In the genomic region with DNA sequence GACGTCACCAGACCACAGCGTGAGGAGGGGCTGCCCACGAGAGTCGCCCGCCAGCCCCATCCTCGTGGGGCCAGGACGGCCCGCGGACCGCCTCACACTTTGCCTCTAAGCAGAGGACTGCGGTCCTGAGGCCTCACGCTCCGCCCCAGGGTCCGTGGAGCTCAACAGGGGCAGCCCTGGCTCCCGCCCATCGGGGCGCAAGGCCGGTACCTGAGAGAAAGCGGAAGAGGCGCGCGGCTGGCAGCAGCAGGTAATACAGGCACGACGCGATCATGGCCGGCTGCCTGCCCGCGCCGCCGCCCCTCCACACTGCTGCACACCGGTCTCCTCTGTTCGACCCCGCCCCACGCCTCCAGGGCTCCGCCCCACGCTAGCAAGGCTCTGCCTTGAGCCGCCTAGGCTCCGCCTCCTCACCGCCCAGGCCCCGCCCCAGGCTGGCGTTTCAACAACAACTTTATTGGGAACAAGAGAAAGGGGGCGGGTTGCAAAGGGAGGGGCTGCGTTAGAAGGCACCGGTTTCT, we compare ENCODE assay signal across 8 mouse cellular contexts. TPM values are rescaled to one million over a fixed set of nuclear protein-coding genes. Genes with fewer than 3 reads are reported as not detected.
DNase-seq lines count a peak whose midpoint lies in the region; ATAC-seq and TF ChIP-seq lines count a peak whose summit lies in the region.

TSS of gene Angel1 (minus strand) at position 341 of the 521 bp plus-strand sequence.

- peak within 1 kb of the TSS; percentile 86 for H3K4me3 ChIP-seq in forebrain, embryonic 10.5 days
- H3K4me3 ChIP-seq in heart, embryonic 15.5 days = peak within 1 kb of the TSS; percentile 62
- H3K4me3 ChIP-seq in liver, embryonic 14.5 days (ENCODE audit: insufficient read depth in 1 of 2, low read depth in 2 of 2, low read length in 2 of 2) = peak within 1 kb of the TSS; percentile 64 to 66
- H3K4me3 ChIP-seq in neural tube, embryonic 11.5 days (ENCODE audit: low read depth, low read length) = peak within 1 kb of the TSS; percentile 74
- peak within 1 kb of the TSS; percentile 70 for H3K4me3 ChIP-seq in stomach, postnatal 0 days (ENCODE audit: low read depth, low read length)

- TF ChIP-seq CTCF in liver, embryonic 14.5 days (IDR thresholded peaks at IDR 0.05; ENCODE audit: low read depth) = peak; percentile 14; the same call in 1 of the 2 replicates
- 0 out of 2 replicates have a peak, but pooled peaks have one; percentile 20 for TF ChIP-seq CTCF in stomach, postnatal 0 days (IDR thresholded peaks at IDR 0.05; ENCODE audit: low read depth)

- H3K36me3 ChIP-seq in forebrain, embryonic 10.5 days (replicated peaks) = peaks cover 4% of the 10 kb centered on the region; the same call in 1 of the 2 replicates
- H3K36me3 ChIP-seq in heart, embryonic 15.5 days = no peaks in the 10 kb centered on the region
- H3K36me3 ChIP-seq in liver, embryonic 14.5 days (replicated peaks; ENCODE audit: control insufficient read depth, insufficient read depth, low read depth) = no peaks in the 10 kb centered on the region
- H3K36me3 ChIP-seq in neural tube, embryonic 11.5 days (ENCODE audit: control insufficient read depth, insufficient read depth, low read length) = no peaks in the 10 kb centered on the region
- H3K36me3 ChIP-seq in stomach, postnatal 0 days (ENCODE audit: control insufficient read depth, insufficient read depth, low read length) = no peaks in the 10 kb centered on the region

- peak within 1 kb of the TSS; percentile 88 for H3K27ac ChIP-seq in forebrain, embryonic 10.5 days
- H3K27ac ChIP-seq in heart, embryonic 15.5 days = peak within 1 kb of the TSS; percentile 53
- no peak within 1 kb of the TSS for H3K27ac ChIP-seq in liver, embryonic 14.5 days
- no peak within 1 kb of the TSS for H3K27ac ChIP-seq in neural tube, embryonic 11.5 days (ENCODE audit: low read depth, low read length)
- H3K27ac ChIP-seq in stomach, postnatal 0 days (replicated peaks) = peak within 1 kb of the TSS; percentile 75

- no peaks in the 10 kb centered on the region for H3K9me3 ChIP-seq in forebrain, embryonic 10.5 days
- no peaks in the 10 kb centered on the region for H3K9me3 ChIP-seq in heart, embryonic 15.5 days (replicated peaks)
- H3K9me3 ChIP-seq in liver, embryonic 14.5 days (ENCODE audit: control insufficient read depth, low read length) = no peaks in the 10 kb centered on the region
- H3K9me3 ChIP-seq in neural tube, embryonic 11.5 days (ENCODE audit: control insufficient read depth, low read length) = no peaks in the 10 kb centered on the region
- H3K9me3 ChIP-seq in stomach, postnatal 0 days (ENCODE audit: control insufficient read depth, low read length) = no peaks in the 10 kb centered on the region

- under 1% methylated on average over 44 of the region's 44 CpGs for WGBS in forebrain, embryonic 10.5 days
- WGBS in heart, embryonic 15.5 days = under 1% methylated on average over 44 of the region's 44 CpGs
- under 1% methylated on average over 43 of the region's 44 CpGs for WGBS in liver, embryonic 14.5 days (ENCODE audit: insufficient replicate concordance)
- under 1% methylated on average over 44 of the region's 44 CpGs for WGBS in neural tube, embryonic 11.5 days
- under 1% methylated on average over 40 of the region's 44 CpGs for WGBS in stomach, postnatal 0 days

- peak within 1 kb of the TSS; percentile 66 for H3K9ac ChIP-seq in heart, embryonic 15.5 days
- peak within 1 kb of the TSS; percentile 41 for H3K9ac ChIP-seq in liver, embryonic 14.5 days (replicated peaks)
- H3K9ac ChIP-seq in neural tube, embryonic 11.5 days (ENCODE audit: low read length) = peak within 1 kb of the TSS; percentile 71
- peak within 1 kb of the TSS; percentile 72 for H3K9ac ChIP-seq in stomach, postnatal 0 days (ENCODE audit: low read length)

- peak; percentile 98 to 99 for DNase-seq in CD8-positive naive resting alpha-beta T cell, adult 2 months (ENCODE audit: low read depth in 2 of 2, low spot score in 2 of 2)
- peak; percentile 94 for DNase-seq in c-Kit-positive CD71-negative TER-119-negative erythroid progenitor cells, embryonic 14.5 days (ENCODE audit: low read depth)
- peak; percentile 97 for DNase-seq in forebrain, embryonic 10.5 days (ENCODE audit: extremely low spot score, low spot score)
- DNase-seq in kidney, postnatal 25 days = peak; percentile 99
- DNase-seq in liver, embryonic 14.5 days (ENCODE audit: low read depth in 3 of 3, low spot score in 3 of 3) = peak; percentile 81 to 86 (median 83)
- peak; percentile 97 for DNase-seq in neural tube, embryonic 11.5 days (ENCODE audit: low spot score)
- peak; percentile 99 for DNase-seq in stomach, postnatal 0 days (ENCODE audit: low spot score)

- TF ChIP-seq EP300 in liver, embryonic 14.5 days (IDR thresholded peaks at IDR 0.05; ENCODE audit: low read depth) = 0 out of 2 replicates have a peak, but pooled peaks have one; percentile 33
- no peak for TF ChIP-seq EP300 in stomach, postnatal 0 days (optimal IDR thresholded peaks at IDR 0.05)

- peak; percentile 99 for ATAC-seq in heart, embryonic 15.5 days (replicated peaks; ENCODE audit: insufficient number of reproducible peaks, insufficient read depth, low FRiP score, low read depth)
- ATAC-seq in liver, embryonic 14.5 days (ENCODE audit: insufficient read depth) = peak; percentile 99
- ATAC-seq in neural tube, embryonic 11.5 days (ENCODE audit: insufficient read depth, low FRiP score, low TSS enrichment) = peak; percentile 99
- peak; percentile 100 for ATAC-seq in stomach, postnatal 0 days (ENCODE audit: low FRiP score, low TSS enrichment)

- H3K4me2 ChIP-seq in heart, embryonic 15.5 days = peak within 1 kb of the TSS; percentile 96
- peak within 1 kb of the TSS; percentile 89 for H3K4me2 ChIP-seq in liver, embryonic 14.5 days (ENCODE audit: low read depth)
- peak within 1 kb of the TSS; percentile 87 for H3K4me2 ChIP-seq in neural tube, embryonic 11.5 days (ENCODE audit: low read depth)
- peak within 1 kb of the TSS; percentile 98 for H3K4me2 ChIP-seq in stomach, postnatal 0 days (replicated peaks; ENCODE audit: low read depth)

- peaks cover 22% of the 10 kb centered on the region; the same call in 1 of the 2 replicates for H3K4me1 ChIP-seq in forebrain, embryonic 10.5 days
- peaks cover 28% of the 10 kb centered on the region for H3K4me1 ChIP-seq in heart, embryonic 15.5 days (replicated peaks)
- 0 out of 4 replicates have a peak, but pooled peaks cover 0 to 2% of the 10 kb centered on the region in 2 experiments for H3K4me1 ChIP-seq in liver, embryonic 14.5 days (replicated peaks; ENCODE audit: control insufficient read depth in 2 of 2, insufficient read depth in 2 of 2, low read length in 1 of 2)
- 0 out of 2 replicates have a peak, but pooled peaks cover 2% of the 10 kb centered on the region for H3K4me1 ChIP-seq in neural tube, embryonic 11.5 days (ENCODE audit: control insufficient read depth, insufficient read depth, low read length)
- H3K4me1 ChIP-seq in stomach, postnatal 0 days (replicated peaks; ENCODE audit: control insufficient read depth, insufficient read depth) = no peaks in the 10 kb centered on the region

- H3K27me3 ChIP-seq in forebrain, embryonic 10.5 days (ENCODE audit: poor library complexity, severe bottlenecking) = 0 out of 2 replicates have a peak, but pooled peaks cover 4% of the 10 kb centered on the region
- no peaks in the 10 kb centered on the region for H3K27me3 ChIP-seq in heart, embryonic 15.5 days
- H3K27me3 ChIP-seq in liver, embryonic 14.5 days (ENCODE audit: control insufficient read depth, insufficient read depth, low read length) = no peaks in the 10 kb centered on the region
- no peaks in the 10 kb centered on the region for H3K27me3 ChIP-seq in neural tube, embryonic 11.5 days (ENCODE audit: control insufficient read depth, insufficient read depth, low read length)
- no peaks in the 10 kb centered on the region for H3K27me3 ChIP-seq in stomach, postnatal 0 days (ENCODE audit: control insufficient read depth, insufficient read depth, low read length)

RNA-seq across cellular contexts. Expression of gene Angel1, which starts in this region (rescaled TPM):
- polyA plus RNA-seq in forebrain, embryonic 10.5 days (2016; fragmentation: Nextera tagmentation; extraction: Ambion mirVana) = 15.2 and 15.8 TPM in 2 replicates
- polyA plus RNA-seq in heart, embryonic 15.5 days (2015; fragmentation: Nextera tagmentation; extraction: Ambion mirVana) = 7.2 and 9.0 TPM in 2 replicates
- 0.56 and 0.60 TPM in 2 replicates for polyA plus RNA-seq in liver, embryonic 14.5 days (2012; rRNA removed)
- polyA plus RNA-seq in liver, embryonic 14.5 days (2014; fragmentation: Nextera tagmentation; extraction: Ambion mirVana) = 0.68 and 1.1 TPM in 2 replicates
- 14.8 and 15.3 TPM in 2 replicates for polyA plus RNA-seq in neural tube, embryonic 11.5 days (2014; fragmentation: Nextera tagmentation; extraction: Ambion mirVana)
- polyA plus RNA-seq in stomach, postnatal 0 days (2015; fragmentation: Nextera tagmentation; extraction: Ambion mirVana) = 3.9 and 4.3 TPM in 2 replicates

Comparison
In these comparisons a context has a peak if more than half of its experiments do, and no peak if none do; other contexts are left out.
1. H3K27ac ChIP-seq: peak in forebrain, embryonic 10.5 days (single experiment), heart, embryonic 15.5 days (single experiment) and stomach, postnatal 0 days (single experiment); none in liver, embryonic 14.5 days (single experiment) and neural tube, embryonic 11.5 days (single experiment).
2. Peak in every context shown above with its lines, with median percentiles within 50 percentile points of each other: DNase-seq, H3K4me3 ChIP-seq, ATAC-seq, H3K4me2 ChIP-seq and H3K9ac ChIP-seq.